Mouse (Mus musculus): Measurements from ENCODE around the gene Fermt2. TPM values are rescaled to one million over a fixed set of nuclear protein-coding genes. Genes with fewer than 3 reads are reported as not detected.

Gene Fermt2
- polyA plus RNA-seq, 1 experiment from 2014 or later: 152 TPM

DNA sequence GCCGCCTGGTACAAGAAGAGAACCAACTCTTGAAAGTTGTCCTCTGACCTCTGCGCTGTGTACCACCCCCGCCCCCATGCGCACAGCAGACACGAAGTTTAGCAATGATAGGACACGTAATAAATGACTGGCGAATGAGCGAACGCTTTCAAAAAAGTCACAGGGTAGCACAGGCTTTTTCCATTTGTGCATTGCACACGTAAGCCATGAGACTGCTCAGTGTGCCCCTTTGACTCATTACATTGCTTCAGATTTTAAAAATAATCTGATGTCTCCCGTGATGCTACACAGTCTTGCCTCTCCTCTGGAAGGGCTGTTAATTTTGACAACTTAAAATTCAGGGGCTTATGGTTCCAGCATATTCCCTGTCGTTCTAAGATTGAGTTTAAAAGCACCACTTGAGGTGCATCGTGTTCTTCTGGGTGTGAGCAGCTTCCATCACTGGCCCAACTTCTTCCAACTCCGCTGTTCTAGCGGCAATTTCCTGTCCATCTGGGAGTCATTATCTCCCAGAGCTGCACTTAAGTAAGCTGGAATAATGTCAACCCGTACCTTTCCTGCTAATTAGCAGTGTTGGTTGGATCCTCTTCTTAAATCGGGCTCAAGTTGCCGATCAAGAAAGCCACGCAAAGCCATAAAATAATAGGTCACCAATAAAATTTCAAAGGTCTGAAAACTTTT, 91.5 kb downstream of the Fermt2 start:
- Histone ChIP-seq H3K36me3 (ENCODE audit: control insufficient read depth, insufficient read depth, low read length) (no peaks in the 10 kb centered on the region), H3K9ac (ENCODE audit: low read depth, low read length) (no peak overlapping the region), H3K27ac (ENCODE audit: low read length) (no peak overlapping the region), H3K4me2 (ENCODE audit: low read depth, low read length) (no peak overlapping the region), H3K4me3 (ENCODE audit: low read length) (no peak overlapping the region), H3K9me3 (ENCODE audit: control insufficient read depth, low read length) (no peaks in the 10 kb centered on the region), H3K4me1 (ENCODE audit: control insufficient read depth, insufficient read depth, low read length) (0 out of 2 replicates have a peak, but pooled peaks cover 3% of the 10 kb centered on the region), H3K27me3 (replicated peaks; ENCODE audit: control insufficient read depth, insufficient read depth, low read length) (no peaks in the 10 kb centered on the region)
- WGBS: 71% methylated on average over 19 of the region's 19 CpGs
- no peak for ATAC-seq

DNA sequence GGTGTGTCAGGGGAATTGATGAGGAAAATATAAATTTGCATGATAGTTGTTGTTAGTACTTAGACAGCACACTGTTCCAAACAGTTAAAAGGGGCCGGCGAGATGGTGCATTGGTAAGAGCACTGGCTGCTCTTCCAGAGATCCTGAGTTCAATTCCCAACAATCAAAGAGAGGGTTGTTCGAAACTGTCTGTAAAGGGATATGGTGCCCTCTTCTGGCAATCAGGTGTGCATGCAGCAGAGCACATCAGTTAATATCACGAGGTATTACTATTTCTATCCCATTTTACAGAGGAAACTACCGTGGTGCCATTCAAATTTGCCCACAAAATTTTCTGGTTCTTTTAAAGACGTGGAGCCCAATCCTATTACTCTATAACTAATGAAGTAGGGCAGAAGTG, 95.7 kb downstream of the Fermt2 start:
- Histone ChIP-seq H3K9ac (ENCODE audit: low read depth, low read length) (no peak overlapping the region), H3K9me3 (ENCODE audit: control insufficient read depth, low read length) (0 out of 2 replicates have a peak, but pooled peaks cover 8% of the 10 kb centered on the region), H3K27ac (ENCODE audit: low read length) (no peak overlapping the region), H3K36me3 (ENCODE audit: control insufficient read depth, insufficient read depth, low read length) (no peaks in the 10 kb centered on the region; the same call in 1 of the 2 replicates), H3K4me1 (ENCODE audit: control insufficient read depth, insufficient read depth, low read length) (no peaks in the 10 kb centered on the region), H3K27me3 (replicated peaks; ENCODE audit: control insufficient read depth, insufficient read depth, low read length) (no peaks in the 10 kb centered on the region), H3K4me3 (ENCODE audit: low read length) (no peak overlapping the region), H3K4me2 (ENCODE audit: low read depth, low read length) (no peak overlapping the region)
- ATAC-seq: no peak
- WGBS: 74% methylated on average over 6 of the region's 6 CpGs

DNA sequence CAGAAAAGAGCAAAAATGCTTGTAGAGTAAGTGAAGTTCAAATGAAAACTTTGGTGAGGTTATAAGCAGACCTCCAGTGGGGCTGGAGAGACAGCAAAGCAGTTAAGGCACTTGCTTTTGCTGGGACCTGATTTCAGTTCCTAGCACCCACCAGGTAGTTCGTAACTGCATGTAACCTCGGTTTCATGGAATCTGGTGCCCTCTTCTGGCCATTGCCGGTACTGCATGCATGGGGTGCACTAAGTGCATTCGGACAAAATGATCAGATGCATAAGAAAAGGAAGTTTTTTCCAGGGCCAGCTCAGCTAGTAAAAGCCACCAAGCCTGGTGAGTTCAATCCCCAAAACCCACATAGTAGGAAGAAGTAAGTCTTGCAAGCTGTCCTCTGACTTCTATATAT, 97.9 kb downstream of the Fermt2 start:
- Histone ChIP-seq H3K27ac (ENCODE audit: low read length) (no peak overlapping the region), H3K27me3 (replicated peaks; ENCODE audit: control insufficient read depth, insufficient read depth, low read length) (no peaks in the 10 kb centered on the region), H3K36me3 (ENCODE audit: control insufficient read depth, insufficient read depth, low read length) (no peaks in the 10 kb centered on the region; the same call in 1 of the 2 replicates), H3K4me2 (ENCODE audit: low read depth, low read length) (no peak overlapping the region), H3K9ac (ENCODE audit: low read depth, low read length) (no peak overlapping the region), H3K9me3 (ENCODE audit: control insufficient read depth, low read length) (0 out of 2 replicates have a peak, but pooled peaks cover 8% of the 10 kb centered on the region), H3K4me3 (ENCODE audit: low read length) (no peak overlapping the region), H3K4me1 (ENCODE audit: control insufficient read depth, insufficient read depth, low read length) (no peaks in the 10 kb centered on the region)
- WGBS: 70% methylated on average over 4 of the region's 4 CpGs
- no peak for ATAC-seq

DNA sequence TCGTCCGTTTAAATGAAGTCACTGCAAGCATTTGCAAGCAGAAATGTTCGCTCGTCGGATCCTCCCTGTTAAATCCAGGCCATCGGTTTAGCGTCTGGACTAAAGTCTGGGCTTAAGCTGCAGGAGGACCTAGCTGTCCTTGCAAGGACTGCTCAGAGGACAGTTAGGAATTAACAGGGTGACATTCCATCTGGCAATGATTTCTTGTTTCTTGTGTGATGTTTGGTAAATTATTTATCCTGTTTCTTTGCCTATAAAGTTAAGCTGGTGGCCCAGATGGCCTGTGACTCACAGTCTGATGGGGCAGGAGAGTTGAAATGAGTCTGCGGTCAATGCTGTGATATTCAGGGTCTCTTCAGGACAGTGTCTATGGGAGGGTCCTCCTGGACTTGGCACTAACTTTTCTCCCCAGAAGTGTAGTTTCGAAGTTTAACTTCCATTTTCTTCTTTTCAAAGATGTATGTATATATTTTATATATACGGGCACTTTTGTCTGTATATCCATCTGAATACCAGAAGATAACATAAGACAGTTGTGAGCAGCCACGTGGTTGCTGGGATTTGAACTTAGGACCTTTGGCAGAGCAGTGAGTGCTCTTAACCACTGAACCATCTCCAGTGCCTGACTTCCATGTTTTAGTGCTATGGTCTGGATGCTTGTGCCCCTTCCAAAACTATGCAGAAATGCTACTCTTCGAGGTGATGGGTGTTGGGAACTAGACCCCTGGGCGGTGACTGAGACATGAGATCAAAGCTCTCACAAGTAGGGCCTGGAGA, 99.7 kb downstream of the Fermt2 start:
- Histone ChIP-seq H3K9me3 (ENCODE audit: control insufficient read depth, low read length) (0 out of 2 replicates have a peak, but pooled peaks cover 8% of the 10 kb centered on the region), H3K36me3 (ENCODE audit: control insufficient read depth, insufficient read depth, low read length) (no peaks in the 10 kb centered on the region; the same call in 1 of the 2 replicates), H3K4me2 (ENCODE audit: low read depth, low read length) (no peak overlapping the region), H3K27me3 (replicated peaks; ENCODE audit: control insufficient read depth, insufficient read depth, low read length) (no peaks in the 10 kb centered on the region), H3K4me3 (ENCODE audit: low read length) (no peak overlapping the region), H3K9ac (ENCODE audit: low read depth, low read length) (no peak overlapping the region), H3K4me1 (ENCODE audit: control insufficient read depth, insufficient read depth, low read length) (no peaks in the 10 kb centered on the region), H3K27ac (ENCODE audit: low read length) (no peak overlapping the region)
- ATAC-seq: no peak
- WGBS: 84% methylated on average over 13 of the region's 13 CpGs

DNA sequence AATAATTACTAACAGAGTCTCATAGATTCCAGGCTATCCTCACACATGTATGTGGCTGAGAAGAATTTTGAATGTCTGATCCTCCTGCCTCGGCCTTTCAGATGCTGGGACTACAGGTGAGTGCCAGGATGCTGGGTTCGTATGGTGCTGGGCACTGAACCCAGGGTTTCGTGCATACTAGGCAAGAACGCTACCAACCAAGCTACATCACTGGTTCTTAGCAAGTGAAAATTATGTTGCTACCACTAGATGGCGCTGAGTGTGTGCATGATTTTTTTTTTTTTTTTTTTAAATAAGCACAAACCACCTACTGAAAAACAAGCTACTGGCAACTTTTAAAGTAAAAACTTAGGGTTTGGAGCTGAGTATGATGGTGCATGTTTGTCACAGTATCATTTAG, 106.7 kb downstream of the Fermt2 start:
- WGBS: 7% methylated on average over 5 of the region's 5 CpGs
- Histone ChIP-seq H3K9me3 (ENCODE audit: control insufficient read depth, low read length) (no peaks in the 10 kb centered on the region), H3K9ac (ENCODE audit: low read depth, low read length) (no peak overlapping the region), H3K27ac (ENCODE audit: low read length) (no peak overlapping the region), H3K4me2 (ENCODE audit: low read depth, low read length) (no peak overlapping the region), H3K4me3 (ENCODE audit: low read length) (no peak overlapping the region), H3K4me1 (ENCODE audit: control insufficient read depth, insufficient read depth, low read length) (no peaks in the 10 kb centered on the region), H3K27me3 (replicated peaks; ENCODE audit: control insufficient read depth, insufficient read depth, low read length) (no peaks in the 10 kb centered on the region), H3K36me3 (ENCODE audit: control insufficient read depth, insufficient read depth, low read length) (no peaks in the 10 kb centered on the region)
- ATAC-seq: no peak

DNA sequence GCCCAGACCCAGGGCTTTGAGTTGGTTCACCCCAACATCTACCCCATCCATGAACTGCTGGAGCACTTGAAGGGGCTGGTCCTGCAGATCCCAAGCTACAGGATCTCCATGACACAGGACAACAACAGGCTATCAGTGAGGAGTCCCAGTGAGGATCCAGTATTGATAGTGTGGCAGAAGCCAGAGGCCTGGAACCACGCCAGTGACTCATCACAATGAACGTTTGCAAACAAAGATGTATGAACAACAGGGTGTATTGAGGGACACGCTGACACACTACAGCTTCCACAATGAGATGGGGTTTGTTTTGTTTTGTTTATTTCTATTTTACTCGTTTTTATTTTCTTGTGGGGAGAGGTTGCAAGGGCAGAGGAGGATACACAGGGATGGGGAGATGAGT, 107.5 kb downstream of the Fermt2 start:
- no peak overlapping the region for H3K27ac ChIP-seq (ENCODE audit: low read length)
- H3K36me3 ChIP-seq (ENCODE audit: control insufficient read depth, insufficient read depth, low read length): no peaks in the 10 kb centered on the region
- H3K27me3 ChIP-seq (replicated peaks; ENCODE audit: control insufficient read depth, insufficient read depth, low read length): no peaks in the 10 kb centered on the region
- no peak overlapping the region for H3K9ac ChIP-seq (ENCODE audit: low read depth, low read length)
- ATAC-seq: no peak
- no peaks in the 10 kb centered on the region for H3K9me3 ChIP-seq (ENCODE audit: control insufficient read depth, low read length)
- no peaks in the 10 kb centered on the region for H3K4me1 ChIP-seq (ENCODE audit: control insufficient read depth, insufficient read depth, low read length)
- H3K4me3 ChIP-seq (ENCODE audit: low read length): no peak overlapping the region
- 55% methylated on average over 4 of the region's 4 CpGs for WGBS
- H3K4me2 ChIP-seq (ENCODE audit: low read depth, low read length): no peak overlapping the region

DNA sequence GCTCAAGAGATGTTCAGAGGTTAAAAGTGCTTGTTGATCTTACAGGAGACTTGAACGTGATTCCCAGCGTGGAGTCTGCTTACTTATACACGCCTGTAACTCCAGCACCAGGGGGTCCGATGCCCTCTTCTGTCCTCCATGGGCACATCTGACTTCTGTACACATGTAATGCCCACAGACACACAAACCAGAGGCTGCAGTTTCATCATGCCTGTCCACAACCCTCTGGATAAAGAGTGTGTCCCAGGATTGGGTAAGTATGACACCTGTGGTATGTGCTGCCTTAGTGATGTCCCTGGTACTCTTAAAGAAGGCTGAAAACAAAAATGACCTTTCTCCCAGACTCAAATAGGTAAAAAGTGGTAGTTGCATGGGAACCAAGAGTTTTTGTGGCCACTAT, 110.6 kb downstream of the Fermt2 start:
- ATAC-seq: no peak
- Histone ChIP-seq H3K9ac (ENCODE audit: low read depth, low read length) (no peak overlapping the region), H3K27ac (ENCODE audit: low read length) (no peak overlapping the region), H3K27me3 (replicated peaks; ENCODE audit: control insufficient read depth, insufficient read depth, low read length) (no peaks in the 10 kb centered on the region), H3K4me2 (ENCODE audit: low read depth, low read length) (no peak overlapping the region), H3K9me3 (ENCODE audit: control insufficient read depth, low read length) (no peaks in the 10 kb centered on the region), H3K4me3 (ENCODE audit: low read length) (no peak overlapping the region), H3K4me1 (ENCODE audit: control insufficient read depth, insufficient read depth, low read length) (no peaks in the 10 kb centered on the region), H3K36me3 (ENCODE audit: control insufficient read depth, insufficient read depth, low read length) (no peaks in the 10 kb centered on the region)
- WGBS: 74% methylated on average over 4 of the region's 4 CpGs

DNA sequence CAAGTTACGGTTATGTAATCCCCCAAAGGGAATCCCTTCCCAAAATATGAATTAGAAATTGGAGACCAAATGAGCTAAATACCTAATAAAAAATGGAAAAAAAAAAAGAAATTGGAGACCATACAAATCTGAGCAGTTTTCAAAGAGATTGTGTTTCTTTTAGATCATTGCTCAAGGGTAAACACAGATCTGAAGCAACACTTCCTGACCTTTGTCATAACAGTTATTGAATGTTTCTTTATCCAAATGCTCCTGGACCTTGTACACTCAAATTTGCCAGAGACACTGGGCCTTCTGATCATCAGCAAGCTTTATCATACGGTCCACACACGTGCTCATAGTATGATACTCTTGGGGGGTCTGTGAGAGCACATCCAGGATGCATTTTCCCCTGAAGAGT, 111.4 kb downstream of the Fermt2 start:
- Histone ChIP-seq H3K36me3 (ENCODE audit: control insufficient read depth, insufficient read depth, low read length) (no peaks in the 10 kb centered on the region), H3K4me2 (ENCODE audit: low read depth, low read length) (no peak overlapping the region), H3K9me3 (ENCODE audit: control insufficient read depth, low read length) (no peaks in the 10 kb centered on the region), H3K9ac (ENCODE audit: low read depth, low read length) (no peak overlapping the region), H3K27me3 (replicated peaks; ENCODE audit: control insufficient read depth, insufficient read depth, low read length) (no peaks in the 10 kb centered on the region), H3K27ac (ENCODE audit: low read length) (no peak overlapping the region), H3K4me3 (ENCODE audit: low read length) (no peak overlapping the region), H3K4me1 (ENCODE audit: control insufficient read depth, insufficient read depth, low read length) (no peaks in the 10 kb centered on the region)
- ATAC-seq: no peak
- 78% methylated on average over 3 of the region's 3 CpGs for WGBS

DNA sequence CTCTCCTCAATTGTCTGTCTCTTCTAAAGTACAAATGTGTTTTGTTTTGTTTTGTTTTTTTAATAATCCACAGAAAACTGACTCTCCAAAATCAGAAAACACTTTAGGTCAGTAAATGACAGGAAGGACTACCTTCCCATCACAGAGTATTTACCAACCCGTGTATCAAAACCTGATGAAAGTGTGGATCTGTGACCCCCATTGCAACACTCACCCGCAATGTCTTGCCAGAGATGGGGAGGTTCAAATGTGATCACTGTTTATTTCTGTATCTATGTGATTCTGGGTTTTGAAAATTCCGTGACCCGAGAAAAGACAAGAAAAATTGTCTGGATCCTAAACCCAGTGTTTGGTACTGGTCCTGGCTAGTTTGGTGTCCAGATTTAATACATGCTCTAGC, 113.7 kb downstream of the Fermt2 start:
- no peak overlapping the region for H3K27ac ChIP-seq (ENCODE audit: low read length)
- H3K4me2 ChIP-seq (ENCODE audit: low read depth, low read length): no peak overlapping the region
- H3K36me3 ChIP-seq (ENCODE audit: control insufficient read depth, insufficient read depth, low read length): no peaks in the 10 kb centered on the region
- H3K27me3 ChIP-seq (replicated peaks; ENCODE audit: control insufficient read depth, insufficient read depth, low read length): no peaks in the 10 kb centered on the region
- H3K4me3 ChIP-seq (ENCODE audit: low read length): no peak overlapping the region
- no peak overlapping the region for H3K9ac ChIP-seq (ENCODE audit: low read depth, low read length)
- WGBS: 89% methylated on average over 4 of the region's 4 CpGs
- no peak for ATAC-seq
- H3K9me3 ChIP-seq (ENCODE audit: control insufficient read depth, low read length): no peaks in the 10 kb centered on the region
- no peaks in the 10 kb centered on the region for H3K4me1 ChIP-seq (ENCODE audit: control insufficient read depth, insufficient read depth, low read length)
